Mouse (Mus musculus): Measurements from ENCODE around the gene Otulin.
A peak's percentile ranks its signal among the peaks of the same experiment; 100 is the strongest.

The Otulin gene

GRCm38 (mm10) chr15:27630601-27631383, at the start of gene Otulin:
Gene Otulin (minus strand): TSS chr15:27630693.
- peak; percentile 94 to 98 for DNase-seq (ENCODE audit: low spot score in 2 of 2)

DNA sequence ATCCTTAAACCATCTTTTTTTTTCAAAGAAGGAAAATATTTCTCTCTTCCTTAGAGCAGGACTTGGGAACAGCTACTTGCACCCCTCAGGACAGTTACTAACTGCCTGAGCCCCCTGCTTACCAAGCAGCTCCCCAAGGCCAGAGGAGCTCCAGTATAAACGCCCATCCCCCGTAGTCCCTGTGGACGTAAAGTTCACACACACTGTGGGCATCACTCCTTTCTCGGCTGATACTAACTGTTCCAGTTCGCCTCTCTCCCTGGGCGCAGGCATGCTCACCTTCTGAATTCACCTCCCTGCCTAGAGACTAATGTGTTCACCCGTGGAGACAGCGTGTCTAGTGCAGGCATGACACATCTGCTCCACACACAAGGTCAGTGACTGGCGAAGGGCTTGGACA, 48.0 kb upstream of the Otulin start:
- no peak for DNase-seq (ENCODE audit: low spot score in 2 of 2)

GRCm38 (mm10) chr15:27677801-27678200, 47.3 kb upstream of the Otulin start:
- DNase-seq (ENCODE audit: low spot score in 2 of 2) = no peak

GRCm38 (mm10) chr15:27676211-27676610, 45.7 kb upstream of the Otulin start:
- no peak for DNase-seq (ENCODE audit: low spot score in 2 of 2)

DNA sequence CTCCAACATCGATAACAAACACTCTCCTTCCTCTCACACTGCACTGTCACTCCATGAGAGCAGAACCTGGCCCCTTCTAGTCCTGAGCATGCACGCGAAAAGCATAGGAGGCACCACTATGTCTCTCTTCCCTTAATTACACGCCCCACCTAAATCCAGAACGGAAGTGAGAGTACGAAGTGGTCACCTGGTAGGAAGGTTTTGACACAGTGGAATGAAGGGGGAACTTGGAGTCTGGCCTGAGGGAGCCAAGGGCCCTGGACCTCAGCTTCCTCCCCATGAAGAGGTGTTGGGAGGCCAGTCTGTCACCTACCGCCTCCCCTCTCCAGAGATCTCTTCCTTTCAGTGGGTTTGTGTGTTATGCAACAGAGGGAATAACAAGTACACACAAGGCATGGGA, 44.6 kb upstream of the Otulin start:
- DNase-seq (ENCODE audit: low spot score in 2 of 2) = no peak

GRCm38 (mm10) chr15:27674041-27674440, 43.5 kb upstream of the Otulin start:
- no peak for DNase-seq (ENCODE audit: low spot score in 2 of 2)

- no peak for DNase-seq (ENCODE audit: low spot score in 2 of 2)
Observed at GRCm38 (mm10) chr15:27673151-27673550, 42.7 kb upstream of the Otulin start.

- no peak for DNase-seq (ENCODE audit: low spot score in 2 of 2)
Observed at GRCm38 (mm10) chr15:27672259-27672658, 41.8 kb upstream of the Otulin start.

DNA sequence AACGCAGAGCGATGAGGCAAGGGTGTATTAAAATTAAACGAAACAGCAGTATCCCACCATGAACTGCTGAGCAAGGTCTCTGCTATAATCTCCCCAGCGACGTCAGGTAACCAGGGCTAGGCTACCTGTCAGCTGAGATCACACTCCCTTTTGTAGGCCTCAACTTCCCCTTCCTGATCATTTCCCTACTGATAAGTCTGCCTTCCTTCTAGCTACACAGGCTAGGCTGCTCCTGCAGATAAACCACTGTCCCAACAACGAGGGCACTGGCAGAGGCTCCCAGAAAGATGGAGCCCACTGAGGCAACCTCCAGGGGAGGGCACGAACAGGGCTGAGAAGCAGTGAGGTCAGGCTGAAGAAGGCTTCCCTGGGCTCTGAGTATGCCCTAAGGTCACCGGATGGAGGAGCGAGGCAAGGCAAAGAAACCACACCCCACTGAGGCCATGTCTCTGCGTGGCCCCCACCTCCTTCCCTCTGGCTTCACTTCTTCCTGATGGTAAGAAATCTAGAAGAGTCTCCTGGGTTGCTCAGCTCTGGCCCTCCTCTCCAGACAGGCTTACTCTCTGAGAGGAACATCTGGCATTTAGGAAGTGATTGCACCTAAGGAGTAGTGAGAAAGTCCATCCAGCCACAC, 41.2 kb upstream of the Otulin start:
- no peak for DNase-seq (ENCODE audit: low spot score in 2 of 2)

- DNase-seq (ENCODE audit: low spot score in 2 of 2) = no peak
Observed at GRCm38 (mm10) chr15:27670708-27671107, 40.2 kb upstream of the Otulin start.

GRCm38 (mm10) chr15:27669931-27670411, 39.5 kb upstream of the Otulin start:
- no peak for DNase-seq (ENCODE audit: low spot score in 2 of 2)

DNA sequence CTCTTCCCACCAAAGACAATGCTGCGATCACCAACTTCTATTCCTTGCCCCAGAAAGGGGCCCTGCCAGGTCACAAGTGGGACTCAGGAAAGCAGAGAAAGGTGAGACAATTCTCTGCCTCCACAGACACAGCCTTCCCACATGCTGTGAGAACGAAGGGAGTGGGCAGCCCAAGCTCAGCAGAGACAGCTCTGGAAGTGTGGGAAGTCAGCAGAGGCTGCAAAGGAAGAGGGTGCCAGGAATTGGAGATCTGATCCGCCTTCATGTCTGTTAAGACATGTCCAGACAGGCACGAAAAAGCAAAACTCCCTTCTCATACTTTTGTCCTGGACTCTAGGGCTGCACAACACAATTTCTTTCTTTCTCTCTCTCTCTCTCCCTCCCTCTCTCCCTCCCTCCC, 38.8 kb upstream of the Otulin start:
- no peak for DNase-seq (ENCODE audit: low spot score in 2 of 2)

GRCm38 (mm10) chr15:27668557-27668956, 38.1 kb upstream of the Otulin start:
- DNase-seq (ENCODE audit: low spot score in 2 of 2) = no peak

- no peak for DNase-seq (ENCODE audit: low spot score in 2 of 2)
Observed at GRCm38 (mm10) chr15:27668001-27668461, 37.5 kb upstream of the Otulin start.

- no peak for DNase-seq (ENCODE audit: low spot score in 2 of 2)
Observed at GRCm38 (mm10) chr15:27666911-27667539, 36.5 kb upstream of the Otulin start.

GRCm38 (mm10) chr15:27665392-27665911, 35.0 kb upstream of the Otulin start:
- DNase-seq (ENCODE audit: low spot score in 2 of 2) = no peak

GRCm38 (mm10) chr15:27664126-27664525, 33.6 kb upstream of the Otulin start:
- DNase-seq (ENCODE audit: low spot score in 2 of 2) = no peak

DNA sequence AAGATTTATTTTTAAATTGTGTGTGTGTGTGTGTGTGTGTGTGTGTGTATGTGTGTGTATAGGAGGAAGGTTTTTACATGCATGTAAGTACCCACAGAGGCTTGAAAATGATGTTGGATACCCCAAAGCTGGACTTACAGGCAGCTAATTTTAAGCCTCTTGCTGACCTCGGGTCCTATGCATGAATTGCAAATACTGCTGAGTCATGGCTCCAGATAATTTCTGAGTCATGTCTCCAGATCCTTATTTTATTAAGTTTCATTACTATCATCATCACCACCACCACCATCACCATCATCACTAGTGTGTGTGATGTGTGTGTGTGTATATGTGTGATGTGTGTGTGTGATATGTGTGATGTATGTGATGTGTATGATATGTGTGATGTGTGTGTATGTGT, 32.2 kb upstream of the Otulin start:
- DNase-seq (ENCODE audit: low spot score in 2 of 2) = no peak

DNA sequence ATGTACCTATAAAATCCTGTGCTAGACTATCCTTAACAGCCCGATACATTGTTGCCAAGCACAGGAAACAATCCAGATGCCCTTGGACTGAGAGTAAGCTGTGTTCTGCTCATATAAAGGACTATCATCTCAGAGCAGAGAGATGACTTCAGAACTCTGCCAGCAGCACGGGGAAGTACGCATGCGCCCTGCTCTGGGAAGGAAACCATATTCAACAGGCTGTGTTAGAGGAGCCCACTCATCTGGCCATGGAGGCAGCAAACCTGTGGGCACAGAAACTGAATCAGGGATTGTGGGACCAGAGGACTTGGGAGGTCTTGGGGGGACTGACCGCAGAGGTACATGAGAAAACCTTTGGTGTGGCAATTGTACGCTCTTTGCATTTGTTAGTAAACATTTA, 31.2 kb upstream of the Otulin start:
- no peak for DNase-seq (ENCODE audit: low spot score in 2 of 2)

DNA sequence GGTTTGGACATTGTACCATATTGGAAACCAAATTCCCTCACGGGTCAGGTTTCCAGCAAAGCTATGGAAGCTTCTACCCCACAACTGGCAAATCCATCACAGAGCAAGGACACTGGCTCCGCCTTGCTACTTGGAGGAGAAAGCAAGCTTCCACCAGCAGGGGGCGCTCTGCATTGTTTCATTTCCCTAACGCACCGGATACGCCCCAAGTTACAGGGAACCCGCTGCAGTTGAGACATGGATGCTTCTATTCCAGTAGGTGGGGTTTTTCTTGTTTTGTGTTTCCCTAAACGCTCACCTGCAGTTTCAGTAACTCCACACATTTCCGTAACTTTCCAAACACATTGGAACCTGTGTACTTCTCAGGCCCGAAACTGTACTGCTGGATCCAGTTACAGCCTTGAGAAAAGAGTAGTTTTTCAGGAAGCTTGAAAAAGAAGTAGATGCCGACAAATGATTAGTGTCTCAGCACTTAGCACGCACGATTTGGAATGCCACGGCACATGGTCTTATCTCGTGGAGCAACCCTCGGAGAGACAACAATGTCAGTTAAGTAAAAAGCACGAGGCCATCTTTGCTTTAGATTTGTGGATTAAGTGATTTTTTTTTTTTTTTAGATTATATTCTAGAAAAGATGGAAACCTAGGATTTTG, 29.2 kb upstream of the Otulin start:
- DNase-seq (ENCODE audit: low spot score in 2 of 2) = peak; percentile 75 to 88

DNA sequence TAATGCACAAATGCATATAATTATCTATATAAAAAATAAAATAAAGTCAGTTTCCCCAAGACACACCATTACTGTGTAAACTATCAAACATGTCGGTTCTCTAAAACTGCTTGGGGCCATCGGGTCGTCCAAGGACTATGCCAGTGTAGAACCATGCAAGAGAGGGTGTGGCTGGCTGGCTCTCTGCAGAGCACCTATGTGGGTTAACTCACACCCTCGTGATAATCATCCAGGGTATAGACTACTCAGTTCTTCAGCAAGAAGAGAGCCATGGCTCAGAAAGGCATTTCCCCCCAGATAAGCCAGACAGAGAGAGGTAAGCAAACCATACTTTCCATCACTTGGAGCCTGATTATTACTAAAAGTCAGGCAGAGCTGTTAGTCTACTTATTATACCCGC, 28.6 kb upstream of the Otulin start:
- DNase-seq (ENCODE audit: low spot score in 2 of 2) = no peak

- DNase-seq (ENCODE audit: low spot score in 2 of 2) = no peak
Observed at GRCm38 (mm10) chr15:27658356-27658755, 27.9 kb upstream of the Otulin start.

Measured in frontal cortex, postnatal 14 days (tissue).